Mouse (Mus musculus): ENCODE data around the gene Htatip2. TPM values are rescaled to one million over a fixed set of nuclear protein-coding genes. Genes with fewer than 3 reads are reported as not detected.
A peak's percentile ranks its signal among the peaks of the same experiment; 100 is the strongest.

Htatip2 gene
- polyA plus RNA-seq, 1 experiment from 2014 or later, result 5.0 TPM

DNA sequence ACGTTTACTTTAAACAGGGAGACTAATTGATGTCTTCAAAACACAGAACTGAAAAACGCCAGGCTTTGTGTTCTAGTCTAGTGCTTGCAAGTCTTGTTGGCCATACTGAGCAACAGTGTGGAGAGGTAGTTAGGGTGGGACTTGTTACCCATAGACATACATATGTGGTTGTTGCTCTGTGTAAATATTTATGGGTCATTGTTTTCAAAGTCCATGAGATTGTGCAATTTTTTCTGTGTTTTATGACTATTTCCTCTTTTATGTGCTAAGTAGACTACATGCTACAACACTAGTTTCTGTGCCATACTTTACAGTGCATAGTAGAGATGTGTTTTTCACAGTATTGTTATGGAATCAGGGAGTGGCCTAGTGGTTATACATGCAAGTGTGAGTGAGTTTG is 35.4 kb downstream of the Htatip2 start:
- no peak overlapping the region for H3K4me3 ChIP-seq
- no peak for ATAC-seq (ENCODE audit: low FRiP score)

DNA sequence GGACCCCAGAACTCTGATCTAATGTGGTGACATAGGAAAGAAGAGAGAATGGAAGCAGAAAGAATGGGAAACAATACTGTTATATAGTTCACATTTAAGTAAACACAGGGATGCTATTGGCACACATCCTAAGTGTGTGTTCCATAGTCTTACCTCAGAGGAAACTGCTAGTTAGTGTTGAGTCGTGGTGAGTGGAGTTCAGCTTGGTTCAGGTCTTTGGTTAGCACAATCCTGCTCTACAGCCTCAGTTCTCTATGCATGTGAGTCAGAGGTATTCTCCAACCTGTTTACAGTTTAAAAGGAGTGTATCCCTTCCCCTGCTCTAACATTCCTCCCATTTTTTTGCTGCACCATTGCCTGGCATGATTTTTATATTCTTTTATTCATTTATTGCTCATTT is 38.3 kb downstream of the Htatip2 start:
- Histone ChIP-seq H3K4me3 (no peak overlapping the region), H3K9me3 (replicated peaks) (no peaks in the 10 kb centered on the region), H3K4me1 (no peaks in the 10 kb centered on the region), H3K36me3 (peaks cover 32% of the 10 kb centered on the region), H3K27ac (no peak overlapping the region), H3K27me3 (no peaks in the 10 kb centered on the region), H3K9ac (no peak overlapping the region), H3K4me2 (replicated peaks) (no peak overlapping the region)
- 73% methylated on average over 1 of the region's 1 CpGs for WGBS
- no peak for ATAC-seq (ENCODE audit: low FRiP score)

More for the DNA sequence above, 35.4 kb downstream of the Htatip2 start:
- Histone ChIP-seq H3K27me3 (no peaks in the 10 kb centered on the region), H3K36me3 (peaks cover 33% of the 10 kb centered on the region), H3K4me2 (replicated peaks) (no peak overlapping the region), H3K27ac (no peak overlapping the region), H3K4me1 (no peaks in the 10 kb centered on the region), H3K9ac (no peak overlapping the region), H3K9me3 (replicated peaks) (no peaks in the 10 kb centered on the region)
- WGBS, result 90% methylated on average over 2 of the region's 2 CpGs

DNA sequence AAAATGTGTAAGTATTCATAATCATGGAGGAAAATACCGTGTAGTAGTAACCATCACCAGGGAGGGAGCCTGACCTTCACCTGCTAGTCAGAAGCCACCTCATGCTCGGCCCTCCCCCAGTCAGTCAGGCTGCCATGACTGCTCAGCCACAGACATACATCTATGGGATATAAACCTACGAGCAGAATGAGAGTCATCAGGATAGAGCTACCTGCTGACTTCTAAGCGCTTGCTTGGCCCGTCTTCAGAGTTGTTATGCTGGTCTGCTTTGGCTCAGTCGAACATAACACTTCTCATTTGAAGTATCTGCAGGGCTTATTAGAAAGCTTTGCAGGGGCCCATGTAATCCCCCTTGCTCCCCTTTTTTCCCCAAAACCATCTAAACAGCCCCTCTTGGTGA is 44.6 kb downstream of the Htatip2 start:
- no peak overlapping the region for H3K27ac ChIP-seq
- H3K4me2 ChIP-seq (replicated peaks), result no peak overlapping the region
- H3K36me3 ChIP-seq, result peaks cover 8% of the 10 kb centered on the region
- H3K9ac ChIP-seq, result no peak overlapping the region
- H3K4me3 ChIP-seq, result no peak overlapping the region
- WGBS, result 89% methylated on average over 6 of the region's 6 CpGs
- H3K9me3 ChIP-seq (replicated peaks), result no peaks in the 10 kb centered on the region
- H3K27me3 ChIP-seq, result no peaks in the 10 kb centered on the region
- no peak for ATAC-seq (ENCODE audit: low FRiP score)
- no peaks in the 10 kb centered on the region for H3K4me1 ChIP-seq

DNA sequence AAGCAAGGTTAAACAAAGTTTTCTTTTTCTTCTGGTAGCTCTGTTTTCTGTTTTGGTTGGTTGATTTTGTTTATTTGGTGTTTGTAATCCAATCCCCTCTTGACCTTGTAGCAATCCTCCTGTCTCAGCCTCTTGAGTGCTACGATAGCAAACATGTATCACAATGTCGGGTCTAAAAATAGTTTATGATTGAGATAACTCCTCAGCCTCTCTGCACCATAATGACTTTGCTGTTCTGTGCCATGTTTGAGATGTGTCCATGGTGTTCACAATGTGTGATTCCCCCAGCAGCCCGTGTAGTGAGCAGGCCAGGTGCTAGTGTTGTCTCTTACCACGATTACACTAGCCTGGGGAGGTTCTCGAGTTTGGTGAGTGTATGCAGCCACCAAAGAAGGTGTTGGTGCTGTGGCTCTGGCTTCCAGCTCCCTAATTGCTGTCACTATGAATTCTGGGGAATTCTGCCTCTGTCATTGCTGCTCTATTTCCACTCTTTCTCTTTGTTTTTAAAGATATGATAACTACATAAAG is 45.8 kb downstream of the Htatip2 start:
- Histone ChIP-seq H3K9me3 (replicated peaks) (no peaks in the 10 kb centered on the region), H3K36me3 (peaks cover 6% of the 10 kb centered on the region), H3K9ac (no peak overlapping the region), H3K4me1 (no peaks in the 10 kb centered on the region), H3K27me3 (no peaks in the 10 kb centered on the region), H3K4me2 (replicated peaks) (no peak overlapping the region), H3K4me3 (no peak overlapping the region), H3K27ac (no peak overlapping the region)
- 77% methylated on average over 5 of the region's 5 CpGs for WGBS
- no peak for ATAC-seq (ENCODE audit: low FRiP score)

DNA sequence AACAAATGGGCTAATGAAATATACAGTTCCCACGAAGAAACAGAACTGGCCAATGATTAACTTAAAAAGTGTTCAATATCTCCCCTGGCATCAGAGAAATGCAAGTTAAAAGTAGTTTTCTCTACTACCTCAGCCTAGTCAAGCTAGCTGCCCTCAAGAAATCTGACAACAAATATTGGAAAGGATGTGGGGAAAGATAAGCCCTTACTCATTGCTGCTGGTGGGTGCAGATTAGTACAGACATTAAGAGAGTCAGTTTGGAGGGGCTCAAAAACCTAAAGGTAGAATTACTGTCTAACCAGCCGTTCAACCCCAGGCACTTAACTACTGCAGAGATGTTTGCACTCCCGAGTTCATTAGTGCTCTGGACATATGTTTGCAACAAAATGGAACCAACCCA is 46.7 kb downstream of the Htatip2 start:
- Histone ChIP-seq H3K4me1 (0 out of 2 replicates have a peak, but pooled peaks cover 2% of the 10 kb centered on the region), H3K4me2 (replicated peaks) (no peak overlapping the region), H3K4me3 (no peak overlapping the region), H3K36me3 (no peaks in the 10 kb centered on the region; the same call in none of the 2 replicates), H3K27me3 (no peaks in the 10 kb centered on the region), H3K9ac (no peak overlapping the region), H3K27ac (no peak overlapping the region), H3K9me3 (replicated peaks) (no peaks in the 10 kb centered on the region)
- ATAC-seq (ENCODE audit: low FRiP score), result no peak
- WGBS, result 77% methylated on average over 3 of the region's 3 CpGs

DNA sequence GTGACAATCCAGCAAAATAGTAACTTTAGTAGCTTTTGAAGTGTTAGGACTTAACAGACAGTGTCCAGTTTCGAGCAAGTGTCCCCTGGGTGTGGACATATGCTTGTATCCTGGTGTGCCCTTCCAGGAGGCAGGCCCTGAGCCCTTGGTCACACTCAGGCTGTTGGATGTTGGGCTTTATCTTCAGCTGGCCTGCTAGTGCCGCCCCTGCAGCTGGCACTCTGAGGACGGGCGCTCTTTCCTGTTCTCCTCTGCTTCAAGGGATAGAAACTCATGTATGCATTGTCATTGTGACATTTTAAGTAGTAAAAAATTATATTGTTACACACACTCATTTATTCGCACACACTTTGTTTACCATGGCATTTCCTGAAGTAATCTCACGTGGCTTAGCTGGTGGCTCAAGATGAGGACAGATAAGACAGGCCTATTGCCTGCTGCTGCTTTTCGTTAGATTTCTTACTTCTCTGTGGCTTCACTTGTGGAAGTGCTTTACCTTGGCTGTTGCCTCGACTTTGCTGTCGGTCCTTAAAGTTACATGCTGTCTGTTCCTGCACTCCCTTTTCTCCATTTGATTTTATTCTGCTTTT is 48.3 kb downstream of the Htatip2 start:
- Histone ChIP-seq H3K4me3 (no peak overlapping the region), H3K27ac (no peak overlapping the region), H3K4me2 (replicated peaks) (no peak overlapping the region), H3K27me3 (no peaks in the 10 kb centered on the region), H3K9me3 (replicated peaks) (no peaks in the 10 kb centered on the region), H3K4me1 (0 out of 2 replicates have a peak, but pooled peaks cover 2% of the 10 kb centered on the region), H3K9ac (no peak overlapping the region), H3K36me3 (no peaks in the 10 kb centered on the region; the same call in none of the 2 replicates)
- no peak for ATAC-seq (ENCODE audit: low FRiP score)
- 89% methylated on average over 9 of the region's 9 CpGs for WGBS

DNA sequence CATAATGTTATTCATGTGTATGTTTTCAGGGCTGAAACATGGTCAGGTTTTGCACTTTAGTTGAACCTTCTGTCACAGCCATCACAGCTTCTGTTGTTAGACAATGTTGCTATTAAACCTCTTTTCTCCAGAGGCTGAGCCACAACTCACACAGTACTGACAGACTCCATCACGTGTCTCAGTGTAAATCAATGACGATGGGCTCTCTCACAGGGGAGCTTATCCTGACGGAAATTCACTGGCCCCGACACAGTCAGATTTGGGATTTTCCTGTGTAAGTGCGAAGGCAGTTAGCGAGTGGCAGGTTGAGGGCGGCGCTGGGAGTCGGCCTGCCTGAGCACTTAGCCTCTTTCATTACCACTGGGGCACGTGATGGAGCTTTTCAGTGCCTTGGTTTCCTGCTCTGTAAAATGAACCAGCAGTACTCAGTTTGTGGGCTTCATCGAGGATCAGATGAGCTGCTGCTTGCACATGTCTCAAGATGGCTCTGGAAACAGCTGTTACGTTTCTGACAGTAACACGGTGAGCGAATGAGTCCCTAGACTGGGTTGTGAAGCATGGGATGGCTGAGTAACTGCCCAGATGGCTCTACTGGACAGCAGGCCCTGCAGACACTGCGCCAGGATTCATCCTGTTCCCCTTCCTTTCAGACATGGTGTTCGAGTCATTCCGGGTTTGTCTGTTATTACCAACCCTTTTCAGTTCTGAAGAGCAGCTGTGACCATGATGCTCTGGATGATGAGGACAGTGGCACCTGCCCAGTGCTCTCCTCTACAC is 49.1 kb downstream of the Htatip2 start:
- Histone ChIP-seq H3K36me3 (no peaks in the 10 kb centered on the region; the same call in none of the 2 replicates), H3K4me3 (no peak overlapping the region), H3K4me1 (0 out of 2 replicates have a peak, but pooled peaks cover 2% of the 10 kb centered on the region), H3K9me3 (replicated peaks) (no peaks in the 10 kb centered on the region), H3K27ac (0 out of 2 replicates have a peak overlapping the region, but pooled peaks have one; percentile 25), H3K27me3 (no peaks in the 10 kb centered on the region), H3K4me2 (replicated peaks) (no peak overlapping the region), H3K9ac (no peak overlapping the region)
- 78% methylated on average over 17 of the region's 17 CpGs for WGBS
- peak; percentile 46 for ATAC-seq (ENCODE audit: low FRiP score)

DNA sequence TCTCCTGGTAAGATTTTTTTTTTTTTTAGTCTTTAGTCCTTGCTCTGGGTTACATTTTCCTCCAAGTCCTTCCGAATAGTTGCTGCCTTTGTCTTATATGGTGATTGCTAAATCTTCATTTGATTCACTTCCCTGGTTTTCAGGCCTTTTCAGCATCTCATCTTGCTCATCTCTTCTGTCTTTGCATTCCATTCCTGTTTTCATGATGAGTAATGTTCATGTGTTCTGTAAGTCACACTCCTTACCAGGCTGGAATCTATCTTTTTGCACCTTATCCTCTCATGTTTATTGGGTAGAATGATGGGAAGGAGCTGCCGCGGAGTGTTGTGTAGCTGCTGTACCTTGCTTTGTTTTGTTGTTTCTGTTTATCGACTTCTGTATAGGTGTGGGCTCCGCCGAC is 50.2 kb downstream of the Htatip2 start:
- WGBS, result 89% methylated on average over 6 of the region's 6 CpGs
- Histone ChIP-seq H3K9ac (no peak overlapping the region), H3K36me3 (no peaks in the 10 kb centered on the region; the same call in none of the 2 replicates), H3K9me3 (replicated peaks) (no peaks in the 10 kb centered on the region), H3K27me3 (no peaks in the 10 kb centered on the region), H3K4me1 (0 out of 2 replicates have a peak, but pooled peaks cover 2% of the 10 kb centered on the region), H3K4me2 (replicated peaks) (no peak overlapping the region), H3K27ac (no peak overlapping the region), H3K4me3 (no peak overlapping the region)
- ATAC-seq (ENCODE audit: low FRiP score), result no peak

DNA sequence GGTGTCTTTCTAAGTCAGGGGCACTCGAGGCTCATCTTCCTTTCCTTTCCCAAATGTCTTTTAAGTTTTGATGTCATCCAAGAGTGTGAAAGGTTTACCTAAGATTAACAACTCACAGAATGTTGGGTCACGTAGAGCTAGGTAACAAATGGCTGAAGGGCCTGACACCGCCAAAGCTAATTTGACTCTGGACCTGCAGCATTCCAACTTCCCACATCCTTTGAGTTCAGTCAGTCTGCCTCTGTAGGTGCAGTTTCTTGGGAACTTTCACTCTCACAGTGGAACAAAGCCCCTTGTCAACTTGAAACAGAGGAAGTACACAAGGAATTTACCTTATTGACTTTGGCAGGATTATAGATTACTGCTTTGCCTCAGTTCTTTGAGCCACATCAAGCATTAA is 50.6 kb downstream of the Htatip2 start:
- Histone ChIP-seq H3K9me3 (replicated peaks) (no peaks in the 10 kb centered on the region), H3K27me3 (no peaks in the 10 kb centered on the region), H3K27ac (no peak overlapping the region), H3K4me2 (replicated peaks) (no peak overlapping the region), H3K9ac (no peak overlapping the region), H3K36me3 (peaks cover under 1% of the 10 kb centered on the region), H3K4me1 (0 out of 2 replicates have a peak, but pooled peaks cover 2% of the 10 kb centered on the region), H3K4me3 (no peak overlapping the region)
- ATAC-seq (ENCODE audit: low FRiP score), result no peak
- WGBS, result 73% methylated on average over 3 of the region's 3 CpGs

DNA sequence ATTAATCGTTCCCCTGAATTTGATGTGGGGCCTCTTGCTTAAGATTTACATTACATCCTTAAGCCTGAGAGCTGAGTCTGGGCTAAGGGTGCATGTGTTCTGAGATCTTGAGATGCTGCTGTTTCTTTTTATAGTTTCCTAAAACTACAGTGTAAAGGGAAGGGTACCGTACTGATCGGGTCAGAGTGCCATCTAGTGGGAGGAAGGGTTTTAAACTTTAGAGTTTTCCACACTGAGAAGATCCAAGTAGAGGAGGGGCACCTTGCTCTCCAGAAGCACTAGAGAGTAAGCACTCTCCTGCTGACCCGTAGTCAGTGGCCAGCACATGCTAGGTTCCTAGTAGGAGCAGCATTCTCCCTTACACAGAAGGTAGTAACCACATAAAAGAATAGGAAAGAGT is 52.4 kb downstream of the Htatip2 start:
- ATAC-seq (ENCODE audit: low FRiP score), result no peak

DNA sequence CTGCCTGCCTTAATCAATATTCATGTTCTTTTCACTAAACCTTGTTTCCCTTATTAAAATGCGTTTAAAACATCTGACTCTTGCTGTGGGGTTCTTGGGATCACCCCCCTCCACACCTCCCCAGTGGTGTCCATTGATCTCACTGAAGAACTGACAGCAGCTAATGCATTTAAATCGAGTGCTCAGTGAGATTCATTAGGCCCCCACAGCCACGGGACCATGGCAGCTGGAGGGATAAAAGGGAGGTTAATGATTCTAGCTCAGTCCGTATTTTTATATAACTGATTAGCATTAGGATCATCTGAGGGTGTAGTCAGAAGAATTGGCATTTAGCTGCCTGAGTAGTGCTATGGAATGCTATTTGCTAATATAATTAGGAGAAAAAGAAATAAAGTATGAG is 60.5 kb downstream of the Htatip2 start:
- H3K9me3 ChIP-seq (replicated peaks), result no peaks in the 10 kb centered on the region; the same call in 1 of the 2 replicates
- no peaks in the 10 kb centered on the region for H3K27me3 ChIP-seq
- 23% methylated on average over 4 of the region's 4 CpGs for WGBS
- H3K4me3 ChIP-seq, result no peak overlapping the region
- peak overlapping the region; percentile 72 for H3K27ac ChIP-seq
- no peak overlapping the region for H3K9ac ChIP-seq
- H3K4me2 ChIP-seq (replicated peaks), result no peak overlapping the region
- H3K36me3 ChIP-seq, result 0 out of 2 replicates have a peak, but pooled peaks cover 11% of the 10 kb centered on the region
- H3K4me1 ChIP-seq, result peaks cover 13% of the 10 kb centered on the region
- peak; percentile 88 for ATAC-seq (ENCODE audit: low FRiP score)

More for the DNA sequence above, 52.4 kb downstream of the Htatip2 start:
- H3K9me3 ChIP-seq (replicated peaks), result no peaks in the 10 kb centered on the region; the same call in 1 of the 2 replicates
- H3K4me2 ChIP-seq (replicated peaks), result no peak overlapping the region
- H3K9ac ChIP-seq, result no peak overlapping the region
- H3K4me1 ChIP-seq, result 0 out of 2 replicates have a peak, but pooled peaks cover 2% of the 10 kb centered on the region
- H3K36me3 ChIP-seq, result peaks cover 5% of the 10 kb centered on the region
- 64% methylated on average over 4 of the region's 4 CpGs for WGBS
- H3K4me3 ChIP-seq, result no peak overlapping the region
- no peak overlapping the region for H3K27ac ChIP-seq
- H3K27me3 ChIP-seq, result no peaks in the 10 kb centered on the region

DNA sequence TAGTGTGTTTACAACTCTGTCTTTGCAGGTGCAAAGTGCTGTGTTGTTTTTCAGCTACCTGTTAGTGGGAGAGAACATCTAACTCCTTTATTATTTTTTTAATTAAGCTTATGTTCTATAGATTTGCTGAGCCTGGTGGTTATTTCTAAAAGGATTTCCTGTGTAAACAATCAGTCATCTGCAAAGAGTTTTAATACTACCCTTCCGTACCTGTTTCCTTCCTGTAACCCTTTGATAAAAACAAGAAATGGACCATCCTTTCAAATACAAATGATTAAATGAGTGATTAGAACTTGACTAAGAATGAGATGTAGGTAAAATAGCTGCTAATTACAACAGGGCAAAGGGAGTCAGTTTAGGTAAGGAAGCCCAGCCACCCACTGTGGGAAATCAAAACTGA is 62.5 kb downstream of the Htatip2 start:
- no peak for ATAC-seq (ENCODE audit: low FRiP score)
- Histone ChIP-seq H3K27ac (no peak overlapping the region), H3K4me3 (no peak overlapping the region), H3K27me3 (no peaks in the 10 kb centered on the region), H3K4me2 (replicated peaks) (no peak overlapping the region), H3K9me3 (replicated peaks) (no peaks in the 10 kb centered on the region), H3K9ac (no peak overlapping the region), H3K4me1 (peaks cover 13% of the 10 kb centered on the region), H3K36me3 (0 out of 2 replicates have a peak, but pooled peaks cover 6% of the 10 kb centered on the region)
- 91% methylated on average over 1 of the region's 1 CpGs for WGBS

Data from hindbrain, embryonic 12.5 days (tissue).